Mouse (Mus musculus): Measurements from ENCODE around the gene Traf3ip2. TPM values are rescaled to one million over a fixed set of nuclear protein-coding genes. Genes with fewer than 3 reads are reported as not detected.

The Traf3ip2 gene
- polyA plus RNA-seq, 1 experiment from 2014 or later = 6.8 TPM

DNA sequence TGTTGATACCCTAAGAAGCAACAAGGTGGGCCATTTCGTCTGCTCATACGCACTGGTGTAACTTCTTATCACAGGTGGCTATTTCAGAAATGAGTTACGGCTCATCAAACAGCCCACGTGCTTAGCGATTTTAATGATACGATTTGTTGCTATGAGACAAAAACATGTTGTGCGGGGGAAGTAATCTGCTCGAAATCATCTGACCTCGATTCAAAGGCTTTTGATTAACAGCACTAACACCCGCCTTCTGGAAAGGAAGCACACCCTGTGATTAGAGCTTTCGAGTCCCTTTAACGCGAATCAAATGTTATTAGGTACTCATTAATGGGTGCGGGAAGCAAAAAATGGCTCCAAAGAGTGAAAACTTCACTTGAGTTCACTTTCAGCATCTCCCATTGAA, 18.9 kb downstream of the Traf3ip2 start:
- WGBS = 83% methylated on average over 14 of the region's 14 CpGs
- Histone ChIP-seq H3K9ac (replicated peaks; ENCODE audit: low read length) (no peak overlapping the region), H3K36me3 (ENCODE audit: control insufficient read depth, insufficient read depth, low read length) (no peaks in the 10 kb centered on the region), H3K9me3 (ENCODE audit: control insufficient read depth, low read length) (no peaks in the 10 kb centered on the region), H3K27me3 (ENCODE audit: control insufficient read depth, insufficient read depth, low read length) (no peaks in the 10 kb centered on the region), H3K27ac (replicated peaks; ENCODE audit: low read depth, low read length) (peak overlapping the region; percentile 74; the same call in 1 of the 2 replicates), H3K4me3 (replicated peaks; ENCODE audit: low read depth, low read length) (no peak overlapping the region), H3K4me1 (ENCODE audit: control insufficient read depth, insufficient read depth, low read length) (peaks cover 23% of the 10 kb centered on the region), H3K4me2 (ENCODE audit: low read length) (no peak overlapping the region)
- DNase-seq = no peak
- ATAC-seq (ENCODE audit: low FRiP score, low TSS enrichment) = no peak

- DNase-seq (no peak), ATAC-seq (ENCODE audit: low FRiP score, low TSS enrichment) (no peak)
- no peaks in the 10 kb centered on the region for H3K36me3 ChIP-seq (ENCODE audit: control insufficient read depth, insufficient read depth, low read length)
- no peak overlapping the region for H3K4me3 ChIP-seq (replicated peaks; ENCODE audit: low read depth, low read length)
- H3K9me3 ChIP-seq (ENCODE audit: control insufficient read depth, low read length) = no peaks in the 10 kb centered on the region
- H3K27me3 ChIP-seq (ENCODE audit: control insufficient read depth, insufficient read depth, low read length) = no peaks in the 10 kb centered on the region
- H3K4me2 ChIP-seq (ENCODE audit: low read length) = no peak overlapping the region
- no peak overlapping the region for H3K9ac ChIP-seq (replicated peaks; ENCODE audit: low read length)
- no peak overlapping the region for H3K27ac ChIP-seq (replicated peaks; ENCODE audit: low read depth, low read length)
- 81% methylated on average over 6 of the region's 6 CpGs for WGBS
- H3K4me1 ChIP-seq (ENCODE audit: control insufficient read depth, insufficient read depth, low read length) = peaks cover 23% of the 10 kb centered on the region
Observed at GRCm38 (mm10) chr10:39633379-39633778, 20.6 kb downstream of the Traf3ip2 start.

DNA sequence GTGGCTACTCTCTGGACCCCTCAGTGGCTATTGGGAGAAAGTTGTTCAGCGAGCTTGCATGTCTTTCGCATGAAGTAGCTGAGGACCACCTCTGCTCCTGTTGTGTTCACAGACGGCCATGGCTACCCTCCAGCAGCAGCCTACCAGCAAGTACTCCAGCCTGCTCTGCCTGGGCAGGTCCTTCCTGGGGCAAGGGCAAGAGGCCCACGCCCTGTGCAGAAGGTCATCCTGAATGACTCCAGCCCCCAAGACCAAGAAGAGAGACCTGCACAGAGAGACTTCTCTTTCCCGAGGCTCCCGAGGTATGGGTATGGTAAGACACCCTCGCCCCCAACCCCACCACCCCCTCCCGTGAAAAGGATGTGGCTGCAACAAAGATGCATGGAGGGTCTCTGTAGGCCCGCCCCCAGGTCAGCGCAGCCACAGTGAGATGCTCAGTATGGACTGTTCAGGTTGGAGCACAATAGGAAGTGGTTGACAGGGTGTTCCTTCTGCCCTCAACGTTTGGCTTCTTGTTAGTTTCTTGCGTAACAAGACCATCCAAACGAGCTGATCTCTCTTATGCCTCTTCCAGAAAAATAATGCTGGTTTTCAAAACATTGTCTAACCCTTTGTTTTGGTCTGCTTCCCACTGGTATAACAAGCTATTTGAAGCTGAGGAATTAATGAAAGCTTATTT, 21.8 kb downstream of the Traf3ip2 start:
- no peak for ATAC-seq (ENCODE audit: low FRiP score, low TSS enrichment)
- H3K4me2 ChIP-seq (ENCODE audit: low read length) = no peak overlapping the region
- H3K27ac ChIP-seq (replicated peaks; ENCODE audit: low read depth, low read length) = no peak overlapping the region
- no peaks in the 10 kb centered on the region for H3K27me3 ChIP-seq (ENCODE audit: control insufficient read depth, insufficient read depth, low read length)
- DNase-seq = no peak
- H3K9me3 ChIP-seq (ENCODE audit: control insufficient read depth, low read length) = no peaks in the 10 kb centered on the region
- H3K4me3 ChIP-seq (replicated peaks; ENCODE audit: low read depth, low read length) = no peak overlapping the region
- 95% methylated on average over 13 of the region's 13 CpGs for WGBS
- H3K36me3 ChIP-seq (ENCODE audit: control insufficient read depth, insufficient read depth, low read length) = no peaks in the 10 kb centered on the region
- H3K9ac ChIP-seq (replicated peaks; ENCODE audit: low read length) = no peak overlapping the region
- H3K4me1 ChIP-seq (ENCODE audit: control insufficient read depth, insufficient read depth, low read length) = peaks cover 19% of the 10 kb centered on the region

GRCm38 (mm10) chr10:39638862-39639261, 26.1 kb downstream of the Traf3ip2 start:
- Histone ChIP-seq H3K36me3 (ENCODE audit: control insufficient read depth, insufficient read depth, low read length) (no peaks in the 10 kb centered on the region), H3K4me2 (ENCODE audit: low read length) (no peak overlapping the region), H3K4me3 (replicated peaks; ENCODE audit: low read depth, low read length) (no peak overlapping the region), H3K27ac (replicated peaks; ENCODE audit: low read depth, low read length) (no peak overlapping the region), H3K4me1 (ENCODE audit: control insufficient read depth, insufficient read depth, low read length) (no peaks in the 10 kb centered on the region), H3K9ac (replicated peaks; ENCODE audit: low read length) (no peak overlapping the region), H3K27me3 (ENCODE audit: control insufficient read depth, insufficient read depth, low read length) (no peaks in the 10 kb centered on the region), H3K9me3 (ENCODE audit: control insufficient read depth, low read length) (no peaks in the 10 kb centered on the region)
- ATAC-seq (ENCODE audit: low FRiP score, low TSS enrichment) (no peak), DNase-seq (no peak)
- 57% methylated on average over 3 of the region's 3 CpGs for WGBS

GRCm38 (mm10) chr10:39639783-39640182, 27.0 kb downstream of the Traf3ip2 start:
- 95% methylated on average over 5 of the region's 5 CpGs for WGBS
- Histone ChIP-seq H3K36me3 (ENCODE audit: control insufficient read depth, insufficient read depth, low read length) (no peaks in the 10 kb centered on the region), H3K4me3 (replicated peaks; ENCODE audit: low read depth, low read length) (no peak overlapping the region), H3K27me3 (ENCODE audit: control insufficient read depth, insufficient read depth, low read length) (no peaks in the 10 kb centered on the region), H3K27ac (replicated peaks; ENCODE audit: low read depth, low read length) (no peak overlapping the region), H3K4me1 (ENCODE audit: control insufficient read depth, insufficient read depth, low read length) (no peaks in the 10 kb centered on the region), H3K4me2 (ENCODE audit: low read length) (no peak overlapping the region), H3K9ac (replicated peaks; ENCODE audit: low read length) (no peak overlapping the region), H3K9me3 (ENCODE audit: control insufficient read depth, low read length) (no peaks in the 10 kb centered on the region)
- no peak for DNase-seq
- ATAC-seq (ENCODE audit: low FRiP score, low TSS enrichment) = no peak

DNA sequence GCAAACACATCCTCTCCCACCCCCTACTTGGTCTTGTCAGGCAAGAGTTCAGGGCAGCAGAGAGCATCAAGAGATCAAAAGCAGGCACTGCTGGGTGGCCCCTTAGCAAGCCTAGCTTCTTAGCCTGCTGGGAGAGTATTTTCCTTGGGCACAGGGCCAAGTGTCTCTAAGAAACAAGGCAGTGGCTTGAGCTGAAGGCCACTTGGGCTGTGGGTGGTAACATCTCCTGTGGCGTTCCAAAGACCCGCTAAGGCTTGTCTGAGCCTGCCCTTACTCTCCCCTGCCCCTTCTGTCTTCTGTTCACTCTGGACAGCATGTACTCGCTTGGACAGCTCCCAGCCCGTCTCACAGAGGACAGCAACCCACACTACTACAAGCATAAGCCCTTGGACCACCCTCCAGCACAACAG, 28.1 kb downstream of the Traf3ip2 start:
- H3K27me3 ChIP-seq (ENCODE audit: control insufficient read depth, insufficient read depth, low read length) = no peaks in the 10 kb centered on the region
- no peaks in the 10 kb centered on the region for H3K9me3 ChIP-seq (ENCODE audit: control insufficient read depth, low read length)
- no peak overlapping the region for H3K9ac ChIP-seq (replicated peaks; ENCODE audit: low read length)
- 7% methylated on average over 4 of the region's 4 CpGs for WGBS
- no peaks in the 10 kb centered on the region for H3K4me1 ChIP-seq (ENCODE audit: control insufficient read depth, insufficient read depth, low read length)
- H3K27ac ChIP-seq (replicated peaks; ENCODE audit: low read depth, low read length) = no peak overlapping the region
- no peaks in the 10 kb centered on the region for H3K36me3 ChIP-seq (ENCODE audit: control insufficient read depth, insufficient read depth, low read length)
- DNase-seq (peak; percentile 55), ATAC-seq (ENCODE audit: low FRiP score, low TSS enrichment) (no peak)
- H3K4me3 ChIP-seq (replicated peaks; ENCODE audit: low read depth, low read length) = no peak overlapping the region
- H3K4me2 ChIP-seq (ENCODE audit: low read length) = no peak overlapping the region

DNA sequence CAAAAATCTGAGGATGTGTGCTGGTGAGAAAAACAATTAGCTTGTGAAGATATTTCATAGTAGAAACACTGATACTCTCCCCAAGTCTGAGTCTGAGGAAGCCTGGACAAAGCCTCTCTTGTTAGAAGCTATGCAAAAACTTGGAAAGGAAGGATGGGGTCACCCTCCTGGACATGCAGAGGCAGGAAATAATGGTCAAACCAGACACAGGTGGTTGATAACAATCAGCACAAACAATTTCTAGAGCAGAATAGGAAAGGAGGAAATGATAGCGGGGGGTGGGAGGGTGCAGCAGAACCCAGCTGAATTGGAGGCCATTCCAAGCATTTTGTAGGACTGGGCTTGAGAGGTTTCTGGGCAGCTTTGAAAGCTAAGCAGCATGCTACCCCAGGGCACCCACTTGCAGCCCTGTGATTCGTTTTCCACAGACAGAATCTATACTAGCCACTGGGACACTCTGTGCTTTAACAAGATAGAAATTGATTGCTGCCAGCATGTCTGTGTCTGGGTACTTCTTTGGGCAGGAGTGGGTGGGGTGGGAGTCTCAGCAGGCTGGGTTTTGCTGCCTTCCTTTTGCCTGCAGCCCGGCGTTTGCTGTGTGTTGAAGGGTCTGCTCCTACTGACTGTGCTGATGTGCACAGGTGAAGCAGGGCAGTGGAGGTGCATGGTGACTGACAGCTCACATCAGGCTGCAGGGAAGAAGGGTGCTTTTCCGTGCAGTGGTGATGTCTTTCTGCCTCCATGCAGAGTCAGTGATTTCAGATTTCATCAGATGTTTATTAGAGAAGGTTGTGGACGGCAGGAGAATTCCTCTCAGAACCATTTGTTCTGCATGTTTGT, 33.3 kb downstream of the Traf3ip2 start:
- H3K4me3 ChIP-seq (replicated peaks; ENCODE audit: low read depth, low read length) = no peak overlapping the region
- H3K9me3 ChIP-seq (ENCODE audit: control insufficient read depth, low read length) = no peaks in the 10 kb centered on the region
- no peak overlapping the region; the same call in 1 of the 2 replicates for H3K9ac ChIP-seq (replicated peaks; ENCODE audit: low read length)
- no peak overlapping the region for H3K4me2 ChIP-seq (ENCODE audit: low read length)
- H3K27me3 ChIP-seq (ENCODE audit: control insufficient read depth, insufficient read depth, low read length) = no peaks in the 10 kb centered on the region
- H3K27ac ChIP-seq (replicated peaks; ENCODE audit: low read depth, low read length) = peak overlapping the region; percentile 68
- H3K36me3 ChIP-seq (ENCODE audit: control insufficient read depth, insufficient read depth, low read length) = peaks cover 1% of the 10 kb centered on the region; the same call in 1 of the 2 replicates
- ATAC-seq (ENCODE audit: low FRiP score, low TSS enrichment) = peak; percentile 43; the same call in 1 of the 2 replicates
- peak; percentile 21 for DNase-seq
- H3K4me1 ChIP-seq (ENCODE audit: control insufficient read depth, insufficient read depth, low read length) = peaks cover 10% of the 10 kb centered on the region
- WGBS = 55% methylated on average over 6 of the region's 6 CpGs

- peaks cover 7% of the 10 kb centered on the region for H3K36me3 ChIP-seq (ENCODE audit: control insufficient read depth, insufficient read depth, low read length)
- 53% methylated on average over 14 of the region's 14 CpGs for WGBS
- no peaks in the 10 kb centered on the region for H3K9me3 ChIP-seq (ENCODE audit: control insufficient read depth, low read length)
- DNase-seq (peak; percentile 30), ATAC-seq (ENCODE audit: low FRiP score, low TSS enrichment) (peak; percentile 50; the same call in 1 of the 2 replicates)
- H3K4me2 ChIP-seq (ENCODE audit: low read length) = no peak overlapping the region
- no peaks in the 10 kb centered on the region for H3K27me3 ChIP-seq (ENCODE audit: control insufficient read depth, insufficient read depth, low read length)
- peak overlapping the region; percentile 68 for H3K27ac ChIP-seq (replicated peaks; ENCODE audit: low read depth, low read length)
- H3K9ac ChIP-seq (replicated peaks; ENCODE audit: low read length) = no peak overlapping the region; the same call in 1 of the 2 replicates
- H3K4me3 ChIP-seq (replicated peaks; ENCODE audit: low read depth, low read length) = no peak overlapping the region
- peaks cover 10% of the 10 kb centered on the region for H3K4me1 ChIP-seq (ENCODE audit: control insufficient read depth, insufficient read depth, low read length)
Observed at GRCm38 (mm10) chr10:39646629-39647019, 33.9 kb downstream of the Traf3ip2 start.
